Mouse (Mus musculus) Muller cell, postnatal 12 days (primary cell): ENCODE measurements around the gene Olfr995.

ENCODE experiments used
- DNase-seq: peaks from one replicate; pipeline ENCODE4 v3.0.0-alpha.2; 2015; ENCODE audit errors: inconsistent ontology term

The Olfr995 gene

GRCm38 (mm10) chr2:85443539-85443938 lies at the start of gene Olfr995:
Olfr995 (minus strand) TSS chr2:85443639.
- DNase-seq, result no peak

- DNase-seq, result no peak
Measured at GRCm38 (mm10) chr2:85490396-85490795, 47.0 kb upstream of the Olfr995 start.

- DNase-seq, result no peak
Measured at GRCm38 (mm10) chr2:85466801-85467325, 23.4 kb upstream of the Olfr995 start.

- no peak for DNase-seq
Measured at GRCm38 (mm10) chr2:85442546-85442945, 893 bp downstream of the Olfr995 start.

- no peak for DNase-seq
Measured at GRCm38 (mm10) chr2:85436351-85436750, 7.1 kb downstream of the Olfr995 start, which contains the start of gene Olfr994. Olfr994 (minus strand) TSS chr2:85436451.

GRCm38 (mm10) chr2:85425893-85426292 lies 17.5 kb downstream of the Olfr995 start:
- no peak for DNase-seq

GRCm38 (mm10) chr2:85414777-85415176 lies 28.7 kb downstream of the Olfr995 start, which contains the start of gene Olfr993:
Olfr993 (minus strand) TSS chr2:85414877.
- DNase-seq, result no peak

- DNase-seq, result no peak
Measured at GRCm38 (mm10) chr2:85409369-85409768, 34.1 kb downstream of the Olfr995 start, which contains the start of gene Olfr992. Olfr992 (minus strand) TSS chr2:85409469.
